Mouse (Mus musculus) T-helper 17 cell (primary cell): ENCODE results near the gene Retreg1.

Source experiments
- in situ Hi-C, 2 experiments: fragments of 300-600 bp; cut with MboI, MseI; formaldehyde crosslinking; loops; 1 replicate in 1 of 2; 2 replicates in 1 of 2; pipeline ENCODE4 v1.15.1; 2025; ENCODE audit warnings: high pct_unique_total_duplicates in 2 of 2

The Retreg1 gene

DNA sequence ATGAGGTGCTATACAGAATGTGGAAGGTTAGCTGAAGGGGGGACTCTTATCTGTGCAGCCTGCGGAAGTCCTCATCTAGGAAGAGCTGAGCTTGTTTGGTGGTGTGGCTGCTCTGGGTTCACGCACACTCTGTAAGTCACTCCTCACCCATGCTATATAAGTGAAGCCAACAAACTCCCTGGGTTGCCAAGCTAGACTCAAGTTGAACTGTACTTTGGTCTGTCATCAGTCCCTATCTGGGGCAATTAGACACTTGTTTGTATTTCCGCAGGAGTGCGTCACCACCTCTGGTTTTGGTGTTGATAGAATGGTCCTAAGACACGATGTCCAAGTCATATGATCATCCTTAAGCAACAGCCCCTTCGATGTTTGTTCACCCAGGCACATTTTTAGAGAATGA, 132.8 kb downstream of the Retreg1 start:
- in situ Hi-C loops, result loop anchor here (25.0 kb wide), 2 partner anchors 1611 to 1661 kb away; partner anchors contain the start of gene Otulin (in 1 of the 2)

DNA sequence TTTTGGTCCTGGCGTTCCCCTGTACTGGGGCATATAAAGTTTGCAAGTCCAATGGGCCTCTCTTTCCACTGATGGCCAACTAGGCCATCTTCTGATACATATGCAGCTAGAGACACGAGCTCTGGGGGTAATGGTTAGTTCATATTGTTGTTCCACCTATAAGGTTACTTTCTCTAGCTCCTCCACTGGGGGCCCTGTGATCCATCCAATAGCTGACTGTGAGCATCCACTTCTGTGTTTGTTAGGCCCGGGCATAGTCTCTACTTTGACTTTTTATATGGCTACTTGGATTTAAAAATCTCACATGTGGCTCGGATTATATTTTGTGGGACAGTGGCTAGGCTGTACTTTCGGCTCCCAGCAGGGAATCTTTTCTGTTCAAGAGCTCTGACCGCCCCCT, 140.6 kb downstream of the Retreg1 start:
- in situ Hi-C loops, result loop anchor here (10.0 to 25.0 kb wide), 3 partner anchors 409 to 1654 kb away; partner anchors contain the start of gene Otulin (in 1 of the 2)

DNA sequence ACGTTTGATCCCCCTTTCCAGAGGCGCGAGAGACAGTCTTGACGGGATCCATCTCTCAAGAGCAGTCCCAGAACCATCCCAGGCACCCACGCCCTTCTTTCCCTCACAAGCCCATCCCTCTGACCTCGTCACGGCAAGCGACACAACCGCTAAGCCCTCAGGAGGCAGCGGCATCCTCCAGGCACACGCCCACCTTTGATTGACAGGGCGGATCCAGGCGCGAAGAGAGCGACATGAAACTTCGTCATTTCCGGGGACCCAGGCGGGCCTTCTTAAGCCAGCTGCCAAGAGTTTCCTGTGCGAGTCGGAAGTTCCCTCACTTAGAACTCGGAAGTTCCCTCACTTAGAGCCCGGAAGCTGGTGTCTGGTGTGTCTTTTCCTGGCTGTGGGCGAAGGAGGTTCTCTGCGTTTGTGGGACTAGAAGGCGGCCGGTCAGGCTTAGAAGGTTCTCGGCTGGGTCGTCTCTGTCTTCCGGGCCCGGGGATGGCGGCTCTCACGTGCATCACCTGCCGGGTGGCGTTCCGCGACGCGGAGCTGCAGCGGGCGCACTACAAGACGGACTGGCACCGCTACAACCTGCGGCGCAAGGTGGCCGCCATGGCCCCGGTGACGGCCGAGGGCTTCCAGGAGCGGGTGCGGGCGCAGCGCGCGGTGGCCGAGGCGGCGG, 141.2 kb downstream of the Retreg1 start, which contains the start of gene Zfp622:
Zfp622 (plus strand) TSS at position 300 of the 667 bp plus-strand sequence.
- in situ Hi-C loops, result loop anchor here (10.0 to 25.0 kb wide), 3 partner anchors 409 to 1653 kb away; partner anchors contain the start of gene Otulin (in 1 of the 2)

DNA sequence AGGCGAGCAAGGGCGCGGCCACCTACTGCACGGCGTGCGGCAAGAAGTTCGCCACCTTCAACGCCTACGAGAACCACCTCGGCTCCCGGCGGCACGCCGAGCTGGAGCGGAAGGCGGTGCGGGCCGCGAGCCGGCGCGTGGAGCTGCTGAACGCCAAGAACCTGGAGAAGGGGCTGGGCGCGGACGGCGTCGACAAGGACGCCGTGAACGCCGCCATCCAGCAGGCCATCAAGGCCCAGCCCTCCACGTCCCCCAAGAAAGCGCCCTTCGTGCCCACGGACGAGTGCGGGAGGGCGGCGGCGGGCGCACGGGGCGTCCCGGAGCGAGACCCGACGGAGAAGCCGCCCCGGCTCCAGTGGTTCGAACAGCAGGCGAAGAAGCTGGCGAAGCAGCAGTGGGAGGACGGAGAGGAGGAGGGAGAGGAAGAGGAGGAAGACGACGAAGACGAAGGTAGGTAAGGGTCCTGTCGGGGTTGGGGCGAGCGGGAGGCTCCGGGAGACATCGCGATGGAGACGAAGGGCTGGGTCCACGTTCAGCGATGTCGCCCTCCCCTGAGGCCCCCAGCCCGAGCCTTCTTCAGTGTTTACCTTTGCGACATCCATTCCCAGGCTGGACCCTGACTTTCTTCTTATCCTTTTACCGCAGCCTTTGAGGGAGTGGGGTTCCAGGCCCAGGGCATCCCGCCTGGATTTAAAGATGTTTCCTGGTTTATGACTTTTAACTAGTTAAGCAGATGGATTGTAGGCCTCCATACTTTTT, 141.9 kb downstream of the Retreg1 start:
- in situ Hi-C loops, result loop anchor here (5.0 to 25.0 kb wide), 5 partner anchors 410 to 1652 kb away; partner anchors contain the start of gene Otulin (in 1 of the 2)

DNA sequence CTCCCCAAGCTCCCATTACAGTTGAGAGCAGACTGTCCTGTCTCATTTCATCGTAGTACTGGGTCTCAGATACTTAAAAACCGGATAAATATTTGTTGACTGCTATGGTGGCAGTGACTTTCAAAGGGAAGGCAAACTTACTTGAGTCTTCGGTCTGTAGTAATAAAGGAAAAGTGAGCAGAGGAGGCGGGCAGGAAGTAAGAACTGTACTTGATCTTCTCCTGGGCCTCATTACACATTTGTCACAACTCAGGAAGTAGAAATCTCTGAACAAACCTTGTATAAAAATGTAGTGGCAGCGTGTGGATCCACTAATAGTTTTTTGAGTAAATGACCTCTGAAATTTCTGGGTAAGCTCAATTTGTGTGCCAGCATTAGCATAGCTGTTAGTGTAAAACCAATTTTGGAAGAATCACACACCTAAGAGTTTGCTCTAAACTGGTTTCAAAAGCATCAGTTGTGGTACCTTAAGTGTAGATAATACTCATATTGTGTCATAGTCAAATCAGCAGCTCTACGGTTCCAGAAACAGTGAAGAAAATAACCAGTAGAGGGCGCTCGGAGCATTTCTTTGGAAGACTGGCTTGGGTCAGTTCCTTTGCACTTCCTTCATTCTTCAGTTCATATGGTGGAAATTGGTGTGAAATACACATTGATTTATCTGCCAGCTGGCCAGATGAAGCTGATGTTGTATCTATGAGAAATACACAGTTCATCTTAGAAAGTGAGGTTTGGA, 150.2 kb downstream of the Retreg1 start:
- in situ Hi-C loops, result loop anchor here (25.0 kb wide), 2 partner anchors 1594 to 1644 kb away; partner anchors contain the start of gene Otulin (in 1 of the 2)

DNA sequence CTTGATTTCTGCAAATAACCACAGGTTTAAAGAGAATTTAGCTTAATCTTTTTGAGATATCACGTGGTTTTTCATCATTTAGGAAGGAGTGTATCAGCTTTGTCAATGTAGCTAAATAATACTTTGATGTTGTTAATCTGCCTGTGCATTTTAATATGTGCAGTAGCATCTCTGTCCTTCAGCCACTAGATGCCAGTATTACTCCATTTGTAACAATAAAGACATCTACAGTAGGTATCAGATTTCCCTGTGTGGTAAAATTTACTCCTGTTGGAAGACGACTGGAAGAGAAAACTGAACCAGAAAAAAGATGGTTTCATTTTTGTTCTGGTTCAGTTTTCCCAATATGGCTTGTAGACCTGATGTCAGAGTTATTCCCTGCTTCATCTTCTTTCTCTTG, 152.5 kb downstream of the Retreg1 start:
- in situ Hi-C loops, result loop anchor here (25.0 kb wide), 2 partner anchors 1592 to 1642 kb away; partner anchors contain the start of gene Otulin (in 1 of the 2)

DNA sequence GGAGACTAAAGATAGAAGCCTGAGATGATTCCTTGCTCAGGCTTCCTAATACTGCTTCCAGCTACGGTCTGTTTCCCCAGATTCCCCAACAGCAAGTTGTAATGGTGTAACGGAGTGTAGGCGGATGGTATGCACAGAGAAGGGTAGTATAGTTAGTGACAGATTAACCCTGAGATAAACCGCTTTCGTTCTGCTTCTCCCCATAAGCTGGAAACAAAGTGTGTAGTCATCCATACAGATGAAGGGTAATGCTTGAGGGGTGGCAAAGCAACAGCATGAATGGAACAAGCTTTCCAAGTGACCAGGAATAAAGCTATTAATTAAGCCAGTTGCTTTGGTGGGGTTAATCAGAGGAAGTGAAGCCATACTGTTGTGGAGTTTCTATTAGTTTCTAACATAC, 156.6 kb downstream of the Retreg1 start:
- in situ Hi-C loops, result loop anchor here (25.0 kb wide), 2 partner anchors 1588 to 1638 kb away; partner anchors contain the start of gene Otulin (in 1 of the 2)

DNA sequence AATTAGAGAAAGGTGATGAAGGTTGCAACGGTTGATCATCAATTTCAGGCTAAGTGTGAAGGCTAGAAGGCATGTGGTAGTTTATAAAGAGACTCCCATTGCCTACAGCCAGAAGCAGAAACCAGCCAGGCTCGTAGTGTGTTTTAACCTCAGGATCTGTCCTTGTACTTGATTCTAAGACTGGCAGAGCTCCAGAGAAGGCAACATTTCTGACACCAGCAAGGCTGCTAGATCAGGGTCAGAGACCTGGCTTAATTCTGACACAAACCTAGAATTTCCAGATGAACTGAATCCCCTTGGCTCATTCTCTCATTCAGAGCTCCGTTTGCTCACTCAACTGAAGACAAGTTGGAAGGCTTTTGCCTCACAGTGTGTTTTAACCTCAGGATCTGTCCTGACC, 165.6 kb downstream of the Retreg1 start:
- in situ Hi-C loops, result no loop called here

DNA sequence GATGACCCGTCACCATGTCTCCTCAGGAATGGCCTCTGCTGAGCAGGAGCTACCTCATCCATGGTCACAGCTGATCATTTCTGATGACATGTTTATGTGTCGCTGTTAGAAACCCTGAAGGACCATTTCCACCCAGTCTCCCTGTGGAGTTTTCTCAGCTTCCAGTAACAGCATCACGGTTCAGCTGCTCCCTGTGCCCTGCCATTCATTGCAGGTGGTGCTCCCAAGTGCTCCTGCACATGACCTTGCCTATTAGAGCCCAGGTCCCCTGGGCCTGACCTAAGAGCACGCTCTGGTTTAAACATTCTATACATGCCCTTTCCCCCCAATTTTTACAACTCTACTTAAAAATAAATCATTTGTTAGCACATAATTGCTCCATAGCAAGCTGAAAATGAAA, 169.9 kb downstream of the Retreg1 start:
- in situ Hi-C loops, result no loop called here

DNA sequence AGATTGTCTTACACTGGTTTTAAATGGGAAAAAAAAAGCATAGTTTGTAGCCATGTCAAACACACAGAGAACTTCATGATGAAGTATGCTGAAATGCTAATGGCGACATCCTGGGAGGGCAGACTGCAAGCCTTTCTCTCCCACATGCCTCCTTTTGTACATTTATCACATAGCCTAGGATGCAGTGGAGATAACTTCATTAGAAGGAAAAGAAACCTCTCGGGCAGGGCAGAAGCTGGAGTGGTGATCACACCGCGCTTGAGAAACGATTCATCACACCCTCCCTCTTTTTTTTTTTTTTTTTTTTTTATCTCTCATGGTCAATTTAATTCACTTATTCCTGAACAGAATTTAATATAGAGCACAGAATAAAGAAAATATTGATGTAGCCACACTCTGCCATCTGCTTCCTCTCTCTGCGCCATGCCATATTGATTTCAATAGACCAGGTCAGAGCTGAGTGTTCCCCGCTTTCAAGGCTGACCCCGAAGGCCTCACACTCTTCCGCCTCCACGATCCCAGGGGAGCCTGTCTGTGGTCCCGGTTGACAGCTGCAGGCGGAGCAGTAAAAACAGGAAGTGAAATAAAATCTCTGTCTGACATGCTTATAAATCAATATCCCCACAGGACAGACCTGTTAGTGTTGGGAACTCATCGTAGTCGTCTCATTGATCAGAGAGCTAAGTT, 173.1 kb downstream of the Retreg1 start:
- in situ Hi-C loops, result no loop called here

DNA sequence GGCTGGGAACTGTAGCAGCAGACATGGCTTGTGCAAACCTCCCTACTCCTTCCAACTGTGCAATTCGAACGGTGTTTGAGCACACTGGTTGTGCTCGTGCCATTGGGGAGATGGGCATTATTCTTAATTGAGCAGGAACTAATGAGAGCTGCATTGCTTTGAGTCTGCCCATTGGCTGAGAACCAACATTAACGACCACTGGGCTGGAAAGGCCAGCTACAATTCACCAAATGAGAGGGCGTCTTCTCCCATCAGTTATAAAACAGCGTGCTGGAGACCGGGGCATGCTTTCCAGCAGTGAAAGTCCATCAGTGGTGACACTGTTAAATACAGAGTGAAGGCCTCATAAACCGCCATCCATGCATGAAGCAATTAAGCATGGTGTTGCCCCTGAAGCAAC, 178.7 kb downstream of the Retreg1 start:
- in situ Hi-C loops, result no loop called here

DNA sequence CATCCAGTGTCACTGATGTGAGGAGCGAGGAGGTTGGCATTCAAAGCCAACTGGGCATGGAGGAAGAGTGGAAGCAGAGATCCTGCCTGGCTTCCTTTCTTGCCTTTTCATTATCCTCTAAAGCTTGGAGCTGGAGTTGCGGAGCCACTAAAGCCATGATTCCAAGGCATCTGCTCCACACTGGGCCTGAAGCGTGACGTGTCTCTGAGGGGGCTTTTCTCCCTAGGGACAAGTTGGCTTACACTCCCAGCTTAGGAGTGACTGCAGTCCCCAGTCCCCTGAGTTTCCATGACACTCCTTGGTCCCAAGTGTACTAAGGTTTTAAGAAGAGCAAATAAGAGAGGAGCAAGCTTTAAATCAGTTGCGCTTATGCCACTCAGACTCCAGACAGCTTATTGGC, 179.7 kb downstream of the Retreg1 start:
- in situ Hi-C loops, result no loop called here
